Mouse (Mus musculus) liver, embryonic 14.5 days (tissue): ENCODE data around the gene Lrmda. TPM values are rescaled to one million over a fixed set of nuclear protein-coding genes. Genes with fewer than 3 reads are reported as not detected.

Source experiments
- ATAC-seq: fragments of 200-750 bp; cut with Nextera tagmentation; 2 replicates; pipeline ENCODE4 v1.8.0; 2017; ENCODE audit warnings: moderate number of reproducible peaks, mild to moderate bottlenecking, moderate library complexity; ENCODE audit not compliant: insufficient read depth
- DNase-seq, 3 experiments: peaks; one replicate each; pipeline ENCODE4 v3.0.0-alpha.2; 2012 to 2013; ENCODE audit warnings: low read depth in 3 of 3, low spot score in 3 of 3
- H3K27ac ChIP-seq: fragments of 300-500 bp; sonication (generic); 2 replicates; pipeline ENCODE4 v1.5.1; 2014; ENCODE audit warnings: moderate library complexity, mild to moderate bottlenecking, control low read depth, inconsistent platforms
- H3K27me3 ChIP-seq: fragments of 300-500 bp; sonication (generic); 2 replicates; pipeline ENCODE4 v1.6.1; 2014; ENCODE audit warnings: mild to moderate bottlenecking, low read length, moderate library complexity; ENCODE audit not compliant: control insufficient read depth, insufficient read depth
- H3K36me3 ChIP-seq: fragments of 300-500 bp; sonication (generic); replicated peaks from 2 replicates; pipeline ENCODE4 v1.6.1; 2014; ENCODE audit warnings: low read depth; ENCODE audit not compliant: control insufficient read depth, insufficient read depth
- H3K4me1 ChIP-seq, 2 experiments: fragments of 200-500 bp in 1 of 2; fragments of 300-500 bp in 1 of 2; sonication (generic) in 1 of 2; replicated peaks; 2 replicates each; pipeline ENCODE4 v1.6.1; 2012 to 2014; ENCODE audit warnings: antibody characterized with exemption in 1 of 2, inconsistent platforms in 1 of 2, low read length in 1 of 2; ENCODE audit not compliant: control insufficient read depth in 2 of 2, insufficient read depth in 2 of 2
- H3K4me2 ChIP-seq: fragments of 300-500 bp; sonication (generic); 2 replicates; pipeline ENCODE4 v1.6.1; 2014; ENCODE audit warnings: low read depth, mild to moderate bottlenecking, control low read depth, moderate library complexity
- H3K4me3 ChIP-seq, 2 experiments: fragments of 200-500 bp in 1 of 2; fragments of 300-500 bp in 1 of 2; sonication (generic) in 1 of 2; 2 replicates each; pipeline ENCODE4 v1.5.1; 2012 to 2014; ENCODE audit warnings: low read depth in 2 of 2, low read length in 2 of 2, mild to moderate bottlenecking in 2 of 2, control low read depth in 1 of 2, inconsistent platforms in 1 of 2, moderate library complexity in 1 of 2; ENCODE audit not compliant: insufficient read depth in 1 of 2
- H3K9ac ChIP-seq: fragments of 300-500 bp; sonication (generic); replicated peaks from 2 replicates; pipeline ENCODE4 v1.6.1; 2014; ENCODE audit warnings: mild to moderate bottlenecking, control low read depth, moderate library complexity
- H3K9me3 ChIP-seq: fragments of 300-500 bp; sonication (generic); 2 replicates; pipeline ENCODE4 v1.6.1; 2016; ENCODE audit warnings: low read length, mixed read lengths; ENCODE audit not compliant: control insufficient read depth
- CTCF ChIP-seq: IDR thresholded peaks from 2 replicates; pipeline ENCODE4 v1.5.1; 2016; ENCODE audit warnings: antibody characterized with exemption, low read depth, control low read depth
- EP300 ChIP-seq: IDR thresholded peaks from 2 replicates; pipeline ENCODE4 v1.6.1; 2016; ENCODE audit warnings: antibody characterized with exemption, low read depth
- WGBS: fragments of 180-500 bp; shearing (Covaris S2); extraction: QIAGEN DNeasy Blood & Tissue Kit; methylation state at CpG from one replicate; pipeline ENCODE4 v1.1.7; 2014; ENCODE audit not compliant: insufficient replicate concordance; 5-methylcytosine and 5-hydroxymethylcytosine counted together
- polyA plus RNA-seq, 2 experiments: library from polyadenylated mRNA; depleted of rRNA in 1 of 2; stranded (reverse) in 1 of 2; unstranded in 1 of 2; fragments of >200 nt; fragmentation: Nextera tagmentation in 1 of 2; extraction: Ambion mirVana in 1 of 2; gene quantifications; 2 replicates each; pipeline versions ENCODE4 v1.2.1 to v1.2.3; 2012 to 2014

Lrmda gene
- polyA plus RNA-seq, 2 experiments: 0.18 to 0.22 TPM

DNA sequence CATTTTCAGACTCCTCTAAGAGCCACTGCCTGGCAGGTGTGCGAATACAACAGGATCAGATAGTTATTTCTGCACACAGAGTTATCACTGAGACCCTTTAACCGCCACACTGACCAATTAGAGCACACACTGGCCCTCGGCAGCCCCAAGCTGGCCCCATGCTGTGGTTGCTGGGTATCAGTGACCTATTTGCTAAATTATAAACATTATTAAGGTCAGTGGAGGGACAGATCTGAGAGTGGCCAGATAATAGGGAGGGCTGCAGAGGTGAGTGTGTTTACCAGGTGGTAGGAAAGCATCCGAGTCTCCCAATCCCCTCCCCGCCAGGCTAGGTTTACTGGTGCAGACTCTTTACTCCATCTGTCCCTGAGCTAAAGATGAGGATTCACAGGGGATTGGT lies 553.0 kb downstream of the Lrmda start:
- H3K9ac ChIP-seq: no peak overlapping the region
- H3K27me3 ChIP-seq: no peaks in the 10 kb centered on the region
- TF ChIP-seq EP300 (no peak), CTCF (no peak)
- DNase-seq: no peak
- ATAC-seq: no peak
- WGBS: 58% methylated on average over 5 of the region's 5 CpGs
- no peak overlapping the region for H3K27ac ChIP-seq
- H3K4me1 ChIP-seq: no peaks in the 10 kb centered on the region
- H3K4me2 ChIP-seq: no peak overlapping the region
- no peaks in the 10 kb centered on the region for H3K9me3 ChIP-seq
- H3K36me3 ChIP-seq: no peaks in the 10 kb centered on the region
- no peak overlapping the region for H3K4me3 ChIP-seq

DNA sequence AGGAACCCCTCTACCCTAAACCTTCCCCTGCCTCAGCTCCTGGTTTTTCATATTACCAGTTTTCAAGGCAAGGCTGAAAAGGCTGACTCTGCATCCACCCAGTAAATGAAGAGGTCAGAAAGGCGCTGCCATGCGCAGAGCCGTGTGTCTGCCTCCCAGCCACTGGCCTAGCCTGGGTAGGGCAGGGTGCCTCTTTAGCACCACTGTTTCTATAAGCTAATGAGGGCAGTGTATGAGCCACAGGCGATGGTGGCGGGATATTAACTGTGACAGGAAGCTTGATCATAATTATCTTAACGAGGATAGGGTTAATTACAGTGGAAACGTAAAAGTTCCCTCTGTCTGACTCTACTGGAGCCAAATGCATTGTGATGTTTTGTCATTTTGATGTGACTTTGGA lies 554.1 kb downstream of the Lrmda start:
- Histone ChIP-seq H3K9me3 (no peaks in the 10 kb centered on the region), H3K36me3 (no peaks in the 10 kb centered on the region), H3K4me1 (no peaks in the 10 kb centered on the region), H3K4me2 (no peak overlapping the region), H3K9ac (no peak overlapping the region), H3K4me3 (no peak overlapping the region), H3K27me3 (no peaks in the 10 kb centered on the region), H3K27ac (no peak overlapping the region)
- TF ChIP-seq CTCF (no peak), EP300 (no peak)
- ATAC-seq (no peak), DNase-seq (no peak)
- WGBS: 65% methylated on average over 7 of the region's 7 CpGs

DNA sequence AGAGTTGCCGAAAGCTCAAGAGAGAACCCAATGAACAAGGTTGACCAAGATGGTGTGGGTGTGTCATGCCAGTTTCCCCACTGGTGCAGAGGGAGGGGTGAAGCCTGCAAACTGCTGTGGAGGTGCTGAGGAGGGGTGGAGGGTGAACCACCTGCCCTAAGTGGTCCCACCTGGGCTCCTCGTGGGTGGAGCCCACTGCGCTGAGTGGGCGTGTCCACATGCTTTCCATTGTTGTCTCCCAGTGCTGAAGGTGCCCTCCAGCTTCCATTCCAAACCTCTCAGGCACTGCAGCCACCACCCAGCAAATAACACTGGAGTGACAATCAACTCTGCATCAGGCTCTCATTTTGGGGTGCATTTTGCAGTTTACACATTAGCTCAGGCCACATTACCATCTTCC lies 554.5 kb downstream of the Lrmda start:
- H3K4me1 ChIP-seq: no peaks in the 10 kb centered on the region
- no peak for ATAC-seq
- 66% methylated on average over 4 of the region's 4 CpGs for WGBS
- H3K27me3 ChIP-seq: no peaks in the 10 kb centered on the region
- H3K36me3 ChIP-seq: no peaks in the 10 kb centered on the region
- no peak overlapping the region for H3K4me3 ChIP-seq
- DNase-seq: no peak
- H3K9ac ChIP-seq: no peak overlapping the region
- H3K27ac ChIP-seq: no peak overlapping the region
- no peak overlapping the region for H3K4me2 ChIP-seq
- no peaks in the 10 kb centered on the region for H3K9me3 ChIP-seq
- TF ChIP-seq CTCF: no peak
- TF ChIP-seq EP300: no peak

DNA sequence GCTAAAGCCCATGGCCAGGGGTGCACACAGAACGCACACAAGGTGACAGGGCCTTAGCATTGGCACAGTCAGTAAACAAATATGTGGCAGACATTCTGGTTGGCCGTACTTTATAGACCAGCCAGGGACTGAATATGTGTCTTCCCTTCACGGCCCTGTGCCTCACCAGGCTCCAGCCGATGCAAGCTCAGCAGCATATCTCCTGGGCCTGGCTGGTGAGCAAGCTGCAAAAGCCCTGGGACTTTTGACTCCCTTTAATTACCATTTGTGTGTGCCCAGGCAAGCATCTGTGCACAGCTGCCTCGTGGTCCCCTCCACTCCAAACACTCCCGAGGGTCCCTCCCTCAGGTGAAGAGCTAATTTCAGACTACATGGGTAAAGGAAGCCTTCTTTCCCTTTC lies 556.9 kb downstream of the Lrmda start:
- ATAC-seq (no peak), DNase-seq (no peak)
- no peak overlapping the region for H3K27ac ChIP-seq
- H3K4me3 ChIP-seq: no peak overlapping the region
- H3K9ac ChIP-seq: no peak overlapping the region
- no peaks in the 10 kb centered on the region for H3K9me3 ChIP-seq
- 65% methylated on average over 6 of the region's 6 CpGs for WGBS
- H3K4me1 ChIP-seq: no peaks in the 10 kb centered on the region
- TF ChIP-seq EP300 (no peak), CTCF (no peak)
- H3K4me2 ChIP-seq: no peak overlapping the region
- H3K27me3 ChIP-seq: no peaks in the 10 kb centered on the region
- H3K36me3 ChIP-seq: no peaks in the 10 kb centered on the region

DNA sequence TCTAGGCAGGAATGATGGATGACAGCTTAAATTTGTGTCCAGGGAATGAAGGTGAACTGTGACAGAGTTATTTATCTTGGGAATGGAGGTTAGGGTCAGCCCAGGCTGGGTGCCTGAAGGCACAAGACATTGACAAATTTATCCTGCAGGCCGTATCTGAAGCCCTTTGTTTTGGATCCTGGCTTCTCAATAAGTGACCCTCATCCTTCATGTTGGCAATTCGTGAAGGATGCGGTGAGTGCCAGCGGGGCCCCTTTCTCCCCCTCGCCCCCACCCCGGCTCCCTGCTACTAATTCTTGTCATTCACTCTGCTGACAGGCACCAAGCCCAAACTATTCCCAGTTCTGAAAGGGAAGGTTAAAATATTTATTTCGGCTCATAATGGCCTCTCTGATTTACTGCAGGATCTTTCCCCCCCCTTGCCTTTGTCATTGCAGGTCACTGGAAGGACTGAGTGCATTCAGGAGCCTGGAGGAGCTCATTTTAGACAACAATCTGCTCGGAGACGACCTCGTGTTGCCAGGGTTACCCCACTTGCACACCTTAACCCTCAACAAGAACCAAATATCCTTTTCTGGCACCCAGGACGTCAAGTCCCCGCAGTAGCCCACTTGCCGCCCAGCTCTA lies 558.0 kb downstream of the Lrmda start:
- H3K9me3 ChIP-seq: no peaks in the 10 kb centered on the region
- ATAC-seq (no peak), DNase-seq (no peak)
- 53% methylated on average over 13 of the region's 13 CpGs for WGBS
- no peak overlapping the region for H3K4me2 ChIP-seq
- H3K9ac ChIP-seq: no peak overlapping the region
- no peak overlapping the region for H3K4me3 ChIP-seq
- H3K27me3 ChIP-seq: no peaks in the 10 kb centered on the region
- H3K4me1 ChIP-seq: no peaks in the 10 kb centered on the region
- H3K27ac ChIP-seq: no peak overlapping the region
- no peaks in the 10 kb centered on the region for H3K36me3 ChIP-seq
- TF ChIP-seq CTCF: no peak
- TF ChIP-seq EP300: no peak
